Mouse (Mus musculus) heart, adult 2 months (tissue): ENCODE data around the gene Pde4d. TPM values are rescaled to one million over a fixed set of nuclear protein-coding genes. Genes with fewer than 3 reads are reported as not detected.

Experiments
- DNase-seq, 2 experiments: peaks; one replicate each; pipeline ENCODE4 v3.0.0; 2021
- H3K27ac ChIP-seq: fragments of 200-600 bp; 2 replicates; pipeline ENCODE4 v1.8.1; 2022
- H3K27me3 ChIP-seq: fragments of 200-500 bp; 2 replicates; pipeline ENCODE4 v1.6.1; 2012; ENCODE audit warnings: mild to moderate bottlenecking, low read length, inconsistent platforms, mixed read lengths; ENCODE audit not compliant: control insufficient read depth, insufficient read depth
- H3K36me3 ChIP-seq: fragments of 200-500 bp; 2 replicates; pipeline ENCODE4 v1.6.1; 2012; ENCODE audit warnings: low read length, inconsistent platforms; ENCODE audit not compliant: control insufficient read depth, insufficient read depth
- H3K4me1 ChIP-seq: fragments of 200-500 bp; 2 replicates; pipeline ENCODE4 v1.6.1; 2011; ENCODE audit warnings: low read length; ENCODE audit not compliant: control insufficient read depth, insufficient read depth
- H3K4me3 ChIP-seq: fragments of 200-600 bp; 2 replicates; pipeline ENCODE4 v1.8.1; 2022
- H3K79me2 ChIP-seq: fragments of 200-500 bp; replicated peaks from 2 replicates; pipeline ENCODE4 v1.6.1; 2012; ENCODE audit warnings: mild to moderate bottlenecking, inconsistent platforms, low read length, moderate library complexity, mixed read lengths; ENCODE audit not compliant: control insufficient read depth, insufficient read depth
- H3K9ac ChIP-seq: fragments of 200-500 bp; 2 replicates; pipeline ENCODE4 v1.6.1; 2012; ENCODE audit warnings: low read depth, mild to moderate bottlenecking, control low read depth, inconsistent platforms, low read length, mixed read lengths
- CTCF ChIP-seq: fragments of 200-600 bp; IDR thresholded peaks from 2 replicates; pipeline ENCODE4 v1.8.1; 2022; ENCODE audit warnings: antibody characterized with exemption, mild to moderate bottlenecking, moderate library complexity
- EP300 ChIP-seq: fragments of 200-500 bp; IDR thresholded peaks from 2 replicates; pipeline ENCODE4 v1.6.1; 2011; ENCODE audit warnings: low read depth, low read length, control low read depth; ENCODE audit not compliant: insufficient read depth
- POLR2A ChIP-seq: fragments of 200-500 bp; IDR thresholded peaks from 2 replicates; pipeline ENCODE4 v1.6.1; 2011; ENCODE audit warnings: mild to moderate bottlenecking, low read depth, low read length, control low read depth; ENCODE audit not compliant: insufficient read depth
- WGBS: fragments of 180-500 bp; shearing (Covaris S2); methylation state at CpG from one replicate; pipeline ENCODE4 v1.1.7; 2018; 5-methylcytosine and 5-hydroxymethylcytosine counted together
- intact Hi-C: fragments of 180-260 bp; cut with DNase I; formaldehyde crosslinking; loops from one replicate; pipeline ENCODE4 v1.15.1; 2025
- polyA plus RNA-seq: library from polyadenylated mRNA; depleted of rRNA; stranded (reverse); fragments of >200 nt; gene quantifications from 2 replicates; pipeline ENCODE4 v1.2.3, GENCODE M21; 2012
- total RNA-seq, 2 experiments: library from RNA; stranded (reverse); gene quantifications; 2 replicates each; pipeline ENCODE4 v1.2.3; 2021

Pde4d gene
- total and polyA plus RNA-seq, 3 experiments = 11.5 to 40.1 (median 38.1) TPM

DNA sequence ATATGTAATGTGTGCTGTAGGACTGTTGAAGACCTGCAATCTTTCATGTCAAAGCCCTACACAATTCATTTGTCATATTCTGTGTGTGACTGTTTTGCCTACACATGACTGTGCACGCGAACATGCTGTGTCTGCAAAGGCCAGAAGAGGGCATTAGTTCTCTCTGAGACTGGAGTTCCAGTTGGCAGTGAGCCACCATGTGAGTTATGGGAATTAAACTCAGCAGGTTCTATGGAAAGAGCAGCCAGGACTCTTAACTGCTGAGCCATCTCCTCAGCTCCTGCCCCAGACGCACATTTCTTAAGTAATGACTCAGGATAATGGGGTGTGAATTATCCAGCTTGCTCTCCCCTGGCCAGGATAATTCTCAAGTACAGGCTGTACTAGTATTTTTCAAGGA lies 363.2 kb downstream of the Pde4d start:
- TF ChIP-seq CTCF = peak; percentile 40
- TF ChIP-seq EP300 = no peak
- TF ChIP-seq POLR2A = no peak
- Histone ChIP-seq H3K4me1 (no peaks in the 10 kb centered on the region), H3K4me3 (no peak overlapping the region), H3K79me2 (no peaks in the 10 kb centered on the region), H3K9ac (no peak overlapping the region), H3K36me3 (no peaks in the 10 kb centered on the region), H3K27ac (no peak overlapping the region), H3K27me3 (no peaks in the 10 kb centered on the region)
- intact Hi-C loops = no loop called here
- 61% methylated on average over 3 of the region's 3 CpGs for WGBS
- no peak for DNase-seq

DNA sequence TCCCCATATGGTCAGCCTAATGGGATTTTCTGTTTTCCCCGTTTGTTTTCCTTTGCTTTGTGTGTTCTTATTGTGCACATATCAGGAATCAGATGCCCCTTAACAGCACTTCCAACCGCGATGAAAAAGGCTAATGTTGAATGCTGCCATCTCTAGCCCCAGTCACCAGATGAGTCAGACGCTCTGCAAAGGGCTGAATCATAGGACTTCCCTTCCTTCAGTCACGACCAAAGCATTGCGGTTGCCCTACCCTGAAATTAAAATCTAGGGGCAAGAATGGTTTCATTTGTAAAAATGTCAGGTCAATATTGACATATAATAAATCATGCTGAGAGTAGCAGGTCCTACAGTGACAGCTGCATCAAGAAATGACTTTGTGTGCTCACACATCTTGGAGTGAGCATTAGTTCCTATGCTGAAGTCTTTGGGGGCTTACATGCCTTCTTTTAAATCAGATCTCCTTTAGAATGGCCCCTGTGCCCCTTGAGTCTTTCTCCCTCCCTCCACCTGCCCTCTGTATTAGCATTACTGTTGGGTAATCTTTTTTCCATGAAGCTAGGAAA lies 370.2 kb downstream of the Pde4d start:
- TF ChIP-seq CTCF (no peak), EP300 (no peak), POLR2A (no peak)

GRCm38 (mm10) chr13:108820487-108820886 lies 370.7 kb downstream of the Pde4d start:
- TF ChIP-seq POLR2A = no peak
- 94% methylated on average over 2 of the region's 2 CpGs for WGBS
- Histone ChIP-seq H3K9ac (no peak overlapping the region), H3K27ac (no peak overlapping the region), H3K27me3 (no peaks in the 10 kb centered on the region), H3K79me2 (no peaks in the 10 kb centered on the region), H3K4me1 (no peaks in the 10 kb centered on the region), H3K36me3 (no peaks in the 10 kb centered on the region), H3K4me3 (no peak overlapping the region)
- intact Hi-C loops = no loop called here
- no peak for DNase-seq

More for the DNA sequence above, 370.2 kb downstream of the Pde4d start:
- no peak overlapping the region for H3K4me3 ChIP-seq
- no peaks in the 10 kb centered on the region for H3K79me2 ChIP-seq
- 62% methylated on average over 6 of the region's 6 CpGs for WGBS
- no peaks in the 10 kb centered on the region for H3K36me3 ChIP-seq
- intact Hi-C loops = no loop called here
- H3K27ac ChIP-seq = no peak overlapping the region
- no peak overlapping the region for H3K9ac ChIP-seq
- H3K27me3 ChIP-seq = no peaks in the 10 kb centered on the region
- no peak for DNase-seq
- H3K4me1 ChIP-seq = no peaks in the 10 kb centered on the region

- Histone ChIP-seq H3K9ac (no peak overlapping the region), H3K27me3 (no peaks in the 10 kb centered on the region), H3K4me1 (no peaks in the 10 kb centered on the region), H3K4me3 (no peak overlapping the region), H3K27ac (no peak overlapping the region), H3K36me3 (no peaks in the 10 kb centered on the region), H3K79me2 (no peaks in the 10 kb centered on the region)
- intact Hi-C loops = no loop called here
- TF ChIP-seq EP300 = no peak
- no peak for TF ChIP-seq POLR2A
- no peak for TF ChIP-seq CTCF
- DNase-seq = no peak
- 60% methylated on average over 7 of the region's 7 CpGs for WGBS
These were observed 371.5 kb downstream of the Pde4d start for GRCm38 (mm10) chr13:108821270-108821669.

- intact Hi-C loops = no loop called here
- 84% methylated on average over 8 of the region's 8 CpGs for WGBS
These were observed 375.0 kb downstream of the Pde4d start for GRCm38 (mm10) chr13:108824638-108825310.

GRCm38 (mm10) chr13:108825501-108825900 lies 375.8 kb downstream of the Pde4d start:
- no peaks in the 10 kb centered on the region for H3K27me3 ChIP-seq
- no peak for DNase-seq
- no peaks in the 10 kb centered on the region for H3K4me1 ChIP-seq
- no peak overlapping the region for H3K4me3 ChIP-seq
- no peak overlapping the region for H3K9ac ChIP-seq
- no peaks in the 10 kb centered on the region for H3K36me3 ChIP-seq
- intact Hi-C loops = no loop called here
- no peaks in the 10 kb centered on the region for H3K79me2 ChIP-seq
- no peak overlapping the region for H3K27ac ChIP-seq
- TF ChIP-seq CTCF (no peak), EP300 (no peak), POLR2A (no peak)
- 88% methylated on average over 6 of the region's 6 CpGs for WGBS

More at GRCm38 (mm10) chr13:108824638-108825310, 375.0 kb downstream of the Pde4d start:
- H3K4me1 ChIP-seq = no peaks in the 10 kb centered on the region
- H3K9ac ChIP-seq = no peak overlapping the region
- no peak overlapping the region for H3K27ac ChIP-seq
- no peaks in the 10 kb centered on the region for H3K27me3 ChIP-seq
- H3K36me3 ChIP-seq = no peaks in the 10 kb centered on the region
- H3K4me3 ChIP-seq = no peak overlapping the region
- no peak for TF ChIP-seq EP300
- no peak for TF ChIP-seq CTCF
- no peak for TF ChIP-seq POLR2A
- no peak for DNase-seq
- H3K79me2 ChIP-seq = no peaks in the 10 kb centered on the region
